Mouse (Mus musculus) kidney, adult 18-20 months (tissue): ENCODE data around the gene Metap2.
"Not testable (repeated sequence)": the region's sequence is repeated elsewhere in the genome, so short reads cannot be mapped to it uniquely, and the experiment has no call there.

Experiments used
- DNase-seq: peaks from one replicate; pipeline ENCODE4 v3.0.0; 2021

Metap2 gene

GRCm38 (mm10) chr10:93834394-93834745 is 62.5 kb downstream of the Metap2 start:
- no peak for DNase-seq

GRCm38 (mm10) chr10:93833699-93834393 is 63.0 kb downstream of the Metap2 start:
- DNase-seq, result peak; percentile 61

GRCm38 (mm10) chr10:93833370-93833698 is 63.6 kb downstream of the Metap2 start:
- DNase-seq, result no peak

- DNase-seq, result no peak
These were observed 64.1 kb downstream of the Metap2 start for GRCm38 (mm10) chr10:93832811-93833210.

- no peak for DNase-seq
These were observed 64.9 kb downstream of the Metap2 start for GRCm38 (mm10) chr10:93831730-93832574.

- no peak for DNase-seq
These were observed 65.8 kb downstream of the Metap2 start, which contains the start of gene Usp44 for GRCm38 (mm10) chr10:93830931-93831729. Gene Usp44, plus strand, starts transcription at chr10:93831555.

GRCm38 (mm10) chr10:93829898-93830831 is 66.7 kb downstream of the Metap2 start:
- no peak for DNase-seq

GRCm38 (mm10) chr10:93818661-93819060 is 78.2 kb downstream of the Metap2 start:
- peak; percentile 69 for DNase-seq

- DNase-seq, result no peak
These were observed 83.1 kb downstream of the Metap2 start for GRCm38 (mm10) chr10:93813755-93814154.

- peak; percentile 78 for DNase-seq
These were observed 84.0 kb downstream of the Metap2 start for GRCm38 (mm10) chr10:93812774-93813415.

GRCm38 (mm10) chr10:93812098-93812497 is 84.8 kb downstream of the Metap2 start:
- no peak for DNase-seq

GRCm38 (mm10) chr10:93810590-93811185 is 86.2 kb downstream of the Metap2 start:
- DNase-seq, result no peak

GRCm38 (mm10) chr10:93809438-93809837 is 87.5 kb downstream of the Metap2 start:
- DNase-seq, result not testable (repeated sequence)
